Mouse (Mus musculus): ENCODE results near the gene Zfp423.

Zfp423 gene

DNA sequence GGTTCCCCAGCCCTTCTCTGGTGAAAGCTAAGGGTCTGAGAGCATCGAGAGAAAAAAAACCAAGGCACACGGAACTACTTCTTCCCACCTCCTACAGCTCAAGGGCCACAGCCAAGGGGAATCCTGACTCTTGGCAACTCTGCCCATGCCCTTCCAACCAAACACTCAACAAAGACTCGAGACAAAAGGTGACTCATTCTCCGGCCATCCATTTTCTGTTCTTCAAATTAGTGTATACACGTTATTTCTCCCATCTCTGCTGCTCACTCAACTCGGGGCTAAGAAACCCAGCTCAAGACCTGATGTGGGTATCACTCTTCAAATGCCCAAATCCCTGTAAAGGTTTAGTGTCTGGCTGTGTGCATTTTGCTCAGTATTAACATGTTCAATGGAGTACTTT, 214.8 kb downstream of the Zfp423 start:
- no peak for DNase-seq (ENCODE audit: low spot score)

DNA sequence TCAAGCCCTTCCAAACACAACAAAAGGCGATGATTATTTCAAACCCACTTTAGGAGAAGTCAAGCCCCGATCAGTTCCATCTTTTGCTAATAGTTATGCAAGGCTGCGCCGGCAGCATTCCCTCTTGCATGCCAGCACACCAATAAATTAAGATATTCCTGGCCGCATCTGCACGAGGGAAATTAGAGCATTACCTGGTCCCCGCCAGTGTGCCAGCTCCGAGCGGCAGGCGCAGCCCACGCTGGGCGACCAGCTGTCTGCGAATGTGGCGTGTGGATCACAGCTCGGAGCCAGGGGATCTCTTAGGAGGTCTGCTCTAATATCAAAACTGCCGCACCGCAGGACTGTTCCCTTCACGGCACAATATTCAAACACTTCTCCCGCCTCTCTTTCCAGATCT, 217.4 kb downstream of the Zfp423 start:
- DNase-seq (ENCODE audit: low spot score): no peak

DNA sequence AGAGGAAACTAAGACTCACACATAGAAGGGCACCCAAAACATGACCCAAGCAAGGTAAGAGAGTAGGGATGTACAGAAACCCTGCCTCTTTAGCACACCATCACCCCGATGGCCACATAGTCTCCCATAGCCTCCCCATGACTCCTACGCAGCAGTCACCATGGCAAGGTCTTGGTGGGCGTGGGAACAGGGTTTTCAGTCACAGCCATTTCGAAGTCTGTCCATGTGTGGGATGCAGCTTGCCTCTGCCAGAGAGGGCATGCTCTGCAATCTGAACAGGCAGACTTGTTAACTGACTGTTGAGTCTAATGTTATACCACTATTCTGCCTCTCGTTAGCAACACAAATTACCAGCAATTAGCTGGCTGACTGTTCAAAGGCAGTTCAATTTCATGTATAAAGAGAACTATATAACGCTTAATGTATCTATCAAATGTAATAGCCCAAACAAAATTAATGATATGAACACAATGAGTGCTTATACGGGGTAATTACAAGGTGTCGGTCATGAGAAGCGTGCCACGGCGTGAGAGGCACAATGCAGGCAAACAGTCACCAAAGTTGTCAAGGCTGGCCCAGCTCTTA, 218.4 kb downstream of the Zfp423 start:
- no peak for DNase-seq (ENCODE audit: low spot score)

DNA sequence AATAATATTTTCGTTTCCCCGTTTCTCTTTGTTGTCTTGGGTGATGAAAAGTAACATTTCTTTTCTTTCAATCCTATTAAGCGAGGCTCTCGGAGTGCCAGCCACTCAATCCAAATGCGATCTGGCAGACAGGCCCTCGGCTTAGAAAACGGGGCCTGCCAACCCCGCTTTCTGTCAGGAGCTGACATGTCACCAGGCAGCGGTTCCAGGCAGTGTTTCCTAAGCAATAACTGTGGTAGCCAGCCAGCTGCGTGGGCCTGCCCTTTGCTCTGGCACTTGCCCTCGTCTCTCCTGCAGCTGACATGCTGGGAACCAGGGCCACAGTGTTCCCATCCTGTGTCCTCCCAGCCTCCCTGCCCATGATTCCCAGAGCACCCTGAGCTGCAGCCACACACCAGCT, 221.5 kb downstream of the Zfp423 start:
- DNase-seq (ENCODE audit: low spot score): no peak

DNA sequence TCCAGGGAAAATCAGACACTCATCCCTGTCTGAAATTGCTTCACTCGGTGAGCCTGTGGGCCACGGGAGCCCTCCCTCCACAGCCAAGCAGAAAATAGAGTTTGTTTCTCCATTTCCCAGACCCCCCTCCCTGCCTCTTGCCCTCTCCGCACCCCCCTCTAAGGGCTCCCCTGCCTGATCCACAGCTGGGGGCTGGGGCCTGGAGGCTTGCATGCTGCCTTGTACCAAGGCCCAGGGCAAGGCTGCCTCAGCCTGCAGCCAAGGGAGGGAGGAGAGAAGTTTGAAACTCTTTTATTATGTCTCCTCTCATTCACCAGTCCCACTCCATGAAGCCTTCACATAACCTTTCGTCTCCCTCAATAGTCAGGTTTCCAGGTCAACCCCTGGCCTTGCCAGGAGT, 224.5 kb downstream of the Zfp423 start:
- DNase-seq (ENCODE audit: low spot score): no peak

DNA sequence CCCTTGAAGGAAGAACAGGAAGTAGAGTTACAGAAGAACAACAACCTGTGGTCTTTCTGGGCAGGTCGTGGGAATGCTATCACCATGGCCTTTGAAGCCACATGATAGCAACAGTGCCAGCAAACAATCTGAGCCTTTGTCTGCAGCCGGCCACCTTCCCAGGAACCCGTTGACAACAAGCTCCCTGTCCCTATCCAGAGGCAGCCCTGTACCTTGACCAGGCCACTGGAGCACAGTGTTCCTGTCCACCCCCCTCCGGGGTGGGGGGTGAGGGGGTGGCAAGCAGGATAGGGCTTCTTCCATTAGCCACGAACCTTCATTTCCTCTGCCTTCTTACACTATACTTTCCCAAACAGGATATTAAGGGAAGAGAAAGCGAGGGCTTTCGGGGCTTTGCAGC, 224.9 kb downstream of the Zfp423 start:
- DNase-seq (ENCODE audit: low spot score): no peak

DNA sequence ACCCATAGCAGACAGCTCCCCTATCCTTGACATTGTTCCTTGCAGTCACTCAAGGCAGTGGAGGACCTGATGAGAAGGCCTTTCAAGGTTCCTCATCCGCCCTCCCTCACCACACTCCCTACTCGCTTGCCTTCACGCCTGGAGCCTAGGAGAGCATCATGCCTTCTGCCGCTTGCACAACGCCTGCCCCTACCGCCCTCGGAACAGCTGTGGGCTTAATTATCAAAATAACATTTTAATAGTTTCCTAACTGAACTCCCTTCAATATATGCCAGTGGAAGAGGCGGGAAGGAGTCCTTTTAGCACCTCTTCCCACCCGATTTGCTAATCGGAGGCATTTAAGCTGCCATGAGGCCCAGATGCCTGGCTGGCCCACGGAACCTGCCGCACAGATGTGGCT, 228.3 kb downstream of the Zfp423 start:
- DNase-seq (ENCODE audit: low spot score): no peak

- no peak for DNase-seq (ENCODE audit: low spot score)
Measured at GRCm38 (mm10) chr8:87723015-87723414, 236.4 kb downstream of the Zfp423 start.

DNA sequence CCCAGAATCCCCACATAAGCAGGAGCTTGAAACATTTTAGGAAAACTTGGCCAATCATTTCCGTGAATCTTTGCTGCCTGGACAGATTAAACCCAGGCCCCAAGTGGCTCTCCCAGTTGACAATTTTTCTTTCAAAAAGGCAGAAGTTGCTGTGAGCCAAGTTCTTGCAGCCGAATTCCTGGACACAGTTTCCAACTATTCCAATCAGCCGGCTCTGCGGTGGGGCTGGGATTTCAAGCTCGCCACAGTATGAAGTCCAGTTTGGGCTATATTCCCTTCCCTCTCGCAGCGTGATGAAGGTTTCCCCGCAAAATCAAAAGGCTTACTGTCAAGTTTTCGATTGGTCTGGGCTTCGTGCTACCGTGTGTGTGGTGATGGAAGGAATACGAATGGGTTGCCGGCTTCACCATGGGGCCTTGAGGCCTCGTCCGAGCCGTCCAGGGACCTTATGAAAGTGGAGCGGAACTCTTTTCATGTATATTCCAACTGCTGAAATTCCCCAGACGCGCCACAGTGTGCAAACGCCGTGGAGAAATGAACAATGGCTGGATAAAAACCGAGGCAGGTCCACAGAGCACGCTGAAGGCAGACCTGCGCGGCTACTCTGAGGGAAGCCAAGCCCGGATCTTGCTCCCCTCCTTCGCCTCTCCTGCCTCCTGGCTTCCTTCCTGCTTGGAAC, 240.1 kb downstream of the Zfp423 start:
- no peak for DNase-seq (ENCODE audit: low spot score)

DNA sequence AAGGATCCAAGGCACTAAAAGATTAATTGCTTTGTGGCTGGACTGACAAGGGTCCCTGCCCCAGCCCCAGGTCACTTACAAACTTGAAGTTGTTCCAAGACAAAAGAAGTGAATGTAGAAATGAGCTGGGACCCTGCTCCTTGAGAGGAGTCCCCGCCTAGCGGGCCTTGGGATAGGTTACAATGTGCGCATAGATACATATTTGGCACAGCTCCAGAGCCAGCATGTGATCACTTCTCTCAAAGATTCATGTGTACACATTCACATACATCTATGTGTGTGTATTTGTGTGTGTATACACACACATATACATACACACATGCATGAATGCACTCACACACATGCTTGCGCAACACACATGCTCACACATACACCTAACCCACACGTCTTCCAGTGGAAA, 241.9 kb downstream of the Zfp423 start:
- DNase-seq (ENCODE audit: low spot score): no peak

- DNase-seq (ENCODE audit: low spot score): no peak
Measured at GRCm38 (mm10) chr8:87716726-87717248, 242.6 kb downstream of the Zfp423 start.

DNA sequence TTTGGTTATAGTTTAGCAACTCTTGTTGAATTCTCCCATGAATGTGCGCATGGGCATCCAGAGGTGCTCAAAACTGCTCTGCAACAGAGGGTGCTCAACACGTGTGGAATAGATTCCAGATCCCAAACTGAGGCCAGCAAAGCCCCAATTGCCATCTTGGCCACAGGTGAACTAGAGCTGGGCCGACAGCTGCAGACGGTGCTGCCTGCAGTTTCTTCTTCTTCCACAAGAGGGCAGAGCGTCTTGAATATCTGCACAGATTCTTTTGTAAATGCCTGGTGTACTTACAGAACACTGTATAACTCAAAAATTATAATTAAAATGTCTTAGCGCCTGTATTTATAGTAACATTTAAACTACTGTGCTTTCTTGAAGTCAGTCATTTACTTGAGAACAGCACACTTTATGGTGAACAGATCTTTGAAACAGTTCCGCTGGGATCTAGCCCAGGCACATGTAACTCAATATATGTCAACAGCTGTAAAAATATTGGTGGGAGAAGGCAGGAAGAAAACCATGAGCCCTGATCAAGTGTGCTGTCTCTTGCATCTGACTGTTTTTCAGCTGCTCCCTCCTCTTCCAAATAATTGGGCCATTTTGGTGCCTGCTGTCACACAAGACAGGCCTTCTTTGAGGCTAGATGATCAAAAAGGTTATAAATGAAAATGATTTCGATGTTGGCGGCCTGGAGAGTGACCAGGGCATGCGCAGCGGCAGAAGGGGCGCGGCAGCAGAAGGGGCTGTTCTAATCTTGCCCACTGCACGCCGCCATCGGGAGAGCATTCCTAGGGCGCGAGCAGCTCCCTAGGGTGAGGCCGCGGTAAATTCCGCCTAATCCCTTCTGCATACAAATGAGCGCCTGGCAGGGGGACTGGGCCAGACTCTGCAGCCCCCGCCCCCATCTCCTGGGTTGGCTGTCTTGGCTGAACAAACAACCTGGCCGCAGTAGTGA, 243.4 kb downstream of the Zfp423 start:
- DNase-seq (ENCODE audit: low spot score): peak; percentile 69

- no peak for DNase-seq (ENCODE audit: low spot score)
Measured at GRCm38 (mm10) chr8:87713946-87714345, 245.4 kb downstream of the Zfp423 start.

GRCm38 (mm10) chr8:87711955-87712354, 247.4 kb downstream of the Zfp423 start:
- DNase-seq (ENCODE audit: low spot score): no peak

- no peak for DNase-seq (ENCODE audit: low spot score)
Measured at GRCm38 (mm10) chr8:87708127-87708637, 251.2 kb downstream of the Zfp423 start.

DNA sequence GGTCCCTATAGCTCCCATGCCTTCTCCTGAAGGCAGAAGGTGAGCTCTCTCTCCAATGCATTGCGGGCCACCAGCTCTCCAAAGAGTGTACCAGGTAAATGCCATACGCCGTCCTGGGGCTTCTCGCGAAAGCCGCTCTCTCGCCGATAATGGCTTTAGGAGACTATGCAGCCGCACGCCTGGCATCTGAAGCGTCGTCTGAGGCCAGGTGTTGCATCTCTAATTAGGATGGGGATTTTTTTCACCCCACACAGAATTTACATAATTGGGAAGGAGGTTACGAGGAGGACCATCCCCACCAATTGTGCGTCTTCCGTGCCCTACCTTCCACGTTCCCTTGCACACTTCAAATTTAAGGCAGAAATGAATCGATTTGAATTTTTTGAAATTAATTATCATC, 252.2 kb downstream of the Zfp423 start:
- DNase-seq (ENCODE audit: low spot score): no peak

GRCm38 (mm10) chr8:87704756-87705155, 254.6 kb downstream of the Zfp423 start:
- DNase-seq (ENCODE audit: low spot score): no peak

GRCm38 (mm10) chr8:87702790-87703311, 256.5 kb downstream of the Zfp423 start:
- DNase-seq (ENCODE audit: low spot score): no peak

- no peak for DNase-seq (ENCODE audit: low spot score)
Measured at GRCm38 (mm10) chr8:87702051-87702521, 257.3 kb downstream of the Zfp423 start.

DNA sequence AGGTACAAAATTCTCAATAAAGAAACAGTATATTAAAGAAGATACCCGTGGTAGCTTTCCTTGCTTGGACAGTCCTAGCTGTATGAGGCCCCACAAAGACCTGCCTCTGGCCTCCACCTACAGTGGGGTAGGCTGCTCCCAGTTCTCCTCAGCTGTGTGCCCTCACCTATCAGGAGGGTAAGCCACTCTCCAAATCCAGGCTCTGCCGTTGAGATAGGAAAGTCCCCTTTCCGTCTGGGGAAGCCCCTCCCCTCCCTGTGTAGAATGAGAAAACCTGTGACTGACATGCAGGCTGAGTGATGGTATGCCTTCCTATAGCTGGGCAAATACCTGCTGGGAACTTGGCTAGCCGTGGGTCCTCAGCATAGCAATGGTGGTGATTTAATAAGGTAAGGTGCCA, 257.8 kb downstream of the Zfp423 start:
- no peak for DNase-seq (ENCODE audit: low spot score)

GRCm38 (mm10) chr8:87700321-87700720, 259.1 kb downstream of the Zfp423 start:
- DNase-seq (ENCODE audit: low spot score): no peak

DNA sequence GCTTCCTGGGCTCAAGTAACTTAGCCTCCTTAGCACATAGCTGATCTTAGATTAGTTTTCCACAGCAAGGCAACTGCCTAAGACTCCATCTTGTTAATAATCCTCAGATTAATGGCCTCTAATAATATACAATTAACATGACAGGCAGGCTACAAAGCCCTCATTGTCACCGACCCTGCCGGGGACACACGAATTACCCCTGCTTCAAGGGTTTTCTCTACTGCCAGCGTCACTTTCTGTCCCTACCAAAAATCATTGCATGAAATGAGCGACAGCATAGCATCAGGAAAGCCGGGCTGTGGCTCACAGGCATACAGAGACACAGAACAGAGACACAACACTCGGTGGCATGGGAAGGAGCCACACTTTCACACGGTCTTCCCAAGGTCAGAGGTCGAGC, 262.3 kb downstream of the Zfp423 start:
- DNase-seq (ENCODE audit: low spot score): no peak

Data from left cerebral cortex, adult 11 months (tissue).